Mouse (Mus musculus): ENCODE data around the gene Esm1. TPM values are rescaled to one million over a fixed set of nuclear protein-coding genes. Genes with fewer than 3 reads are reported as not detected.
A peak's percentile ranks its signal among the peaks of the same experiment; 100 is the strongest.

The Esm1 gene
- 10 to 100 TPM; 11.7 to 14.6 TPM for total RNA-seq (2021)
- long read RNA-seq, experiment 1, transcript Esm1-201 (3 exons, 2,097 nt): major isoform, 5 of 5 reads
- long read RNA-seq, experiment 1, partial matches to known transcripts: 0 of 5 reads
- long read RNA-seq, experiment 1, other reads (novel, unspliced or antisense): 0 of 5 reads
- long read RNA-seq, experiment 2, transcript Esm1-201 (3 exons, 2,097 nt): major isoform, 18 of 18 reads
- long read RNA-seq, experiment 2, partial matches to known transcripts: 0 of 18 reads
- long read RNA-seq, experiment 2, other reads (novel, unspliced or antisense): 0 of 18 reads

GRCm38 (mm10) chr13:113209624-113210023, at the start of gene Esm1:
Esm1 (plus strand) TSS chr13:113209659.
- no peak for DNase-seq (ENCODE audit: low spot score in 2 of 2)

GRCm38 (mm10) chr13:113164252-113165005, 45.0 kb upstream of the Esm1 start:
- no peak for DNase-seq (ENCODE audit: low spot score in 2 of 2)

GRCm38 (mm10) chr13:113168018-113168534, 41.4 kb upstream of the Esm1 start:
- DNase-seq (ENCODE audit: low spot score in 2 of 2): no peak

GRCm38 (mm10) chr13:113170256-113170655, 39.2 kb upstream of the Esm1 start:
- no peak for DNase-seq (ENCODE audit: low spot score in 2 of 2)

- DNase-seq (ENCODE audit: low spot score in 2 of 2): no peak
Measured at GRCm38 (mm10) chr13:113174162-113174561, 35.3 kb upstream of the Esm1 start.

GRCm38 (mm10) chr13:113183310-113183709, 26.1 kb upstream of the Esm1 start:
- no peak for DNase-seq (ENCODE audit: low spot score in 2 of 2)

- DNase-seq (ENCODE audit: low spot score in 2 of 2): no peak
Measured at GRCm38 (mm10) chr13:113183720-113184119, 25.7 kb upstream of the Esm1 start.

- no peak for DNase-seq (ENCODE audit: low spot score in 2 of 2)
Measured at GRCm38 (mm10) chr13:113196808-113197674, 12.4 kb upstream of the Esm1 start.

- DNase-seq (ENCODE audit: low spot score in 2 of 2): no peak
Measured at GRCm38 (mm10) chr13:113197872-113198502, 11.5 kb upstream of the Esm1 start.

- no peak for DNase-seq (ENCODE audit: low spot score in 2 of 2)
Measured at GRCm38 (mm10) chr13:113199331-113199730, 10.1 kb upstream of the Esm1 start.

GRCm38 (mm10) chr13:113200726-113201125, 8.7 kb upstream of the Esm1 start:
- no peak for DNase-seq (ENCODE audit: low spot score in 2 of 2)

- no peak for DNase-seq (ENCODE audit: low spot score in 2 of 2)
Measured at GRCm38 (mm10) chr13:113201631-113202030, 7.8 kb upstream of the Esm1 start.

- no peak for DNase-seq (ENCODE audit: low spot score in 2 of 2)
Measured at GRCm38 (mm10) chr13:113202184-113202583, 7.3 kb upstream of the Esm1 start.

- no peak for DNase-seq (ENCODE audit: low spot score in 2 of 2)
Measured at GRCm38 (mm10) chr13:113203146-113203545, 6.3 kb upstream of the Esm1 start.

- DNase-seq (ENCODE audit: low spot score in 2 of 2): no peak
Measured at GRCm38 (mm10) chr13:113205346-113205745, 4.1 kb upstream of the Esm1 start.

GRCm38 (mm10) chr13:113211345-113211744, 1.9 kb downstream of the Esm1 start:
- no peak for DNase-seq (ENCODE audit: low spot score in 2 of 2)

- no peak for DNase-seq (ENCODE audit: low spot score in 2 of 2)
Measured at GRCm38 (mm10) chr13:113212401-113212800, 2.9 kb downstream of the Esm1 start.

GRCm38 (mm10) chr13:113213865-113214264, 4.4 kb downstream of the Esm1 start:
- DNase-seq (ENCODE audit: low spot score in 2 of 2): no peak

- no peak for DNase-seq (ENCODE audit: low spot score in 2 of 2)
Measured at GRCm38 (mm10) chr13:113221851-113222250, 12.4 kb downstream of the Esm1 start.

- peak in 1 of 2 experiments; percentile 42 for DNase-seq (ENCODE audit: low spot score in 2 of 2)
Measured at GRCm38 (mm10) chr13:113224105-113224504, 14.6 kb downstream of the Esm1 start.

GRCm38 (mm10) chr13:113225811-113226210, 16.4 kb downstream of the Esm1 start, which contains the start of gene Gzmk:
Gzmk (minus strand) TSS chr13:113225908.
- DNase-seq (ENCODE audit: low spot score in 2 of 2): no peak

All from adrenal gland, postnatal 4 days (tissue).